Mouse (Mus musculus) limb, embryonic 13.5 days (tissue): ENCODE measurements around the gene Olfr315. TPM values are rescaled to one million over a fixed set of nuclear protein-coding genes. Genes with fewer than 3 reads are reported as not detected.

Source experiments
- polyA plus RNA-seq: library from polyadenylated mRNA; unstranded; fragments of >200 nt; fragmentation: Nextera tagmentation; extraction: Ambion mirVana; gene quantifications from 2 replicates; pipeline ENCODE4 v1.2.1, GENCODE M21; 2015

Olfr315 gene
- polyA plus RNA-seq, 1 experiment from 2014 or later: not detected

Other genes starting within 250 kb of the Olfr315 start
- not detected in 2 replicates for gene Olfr330, start 238.4 kb upstream of the Olfr315 start, polyA plus RNA-seq
- not detected in 2 replicates for gene Olfr329-ps, start 226.8 kb upstream of the Olfr315 start, polyA plus RNA-seq
- 0.08 TPM in 1 of 2 replicates, not detected in the other for gene Olfr328, start 217.6 kb upstream of the Olfr315 start, polyA plus RNA-seq
- not detected in 2 replicates for gene Olfr224, start 202.6 kb upstream of the Olfr315 start, polyA plus RNA-seq
- gene Olfr325, start 195.5 kb upstream of the Olfr315 start, polyA plus RNA-seq: not detected in 2 replicates
- gene Olfr324, start 178.1 kb upstream of the Olfr315 start, polyA plus RNA-seq: not detected in 2 replicates
- gene 2210407C18Rik, start 157.1 kb upstream of the Olfr315 start, polyA plus RNA-seq: not detected in 2 replicates
- gene Olfr323, start 142.7 kb upstream of the Olfr315 start, polyA plus RNA-seq: not detected in 2 replicates
- gene Trim58, start 132.7 kb upstream of the Olfr315 start, polyA plus RNA-seq: 0.09 and 0.11 TPM in 2 replicates
- not detected in 2 replicates for gene Olfr322, start 114.4 kb upstream of the Olfr315 start, polyA plus RNA-seq
- gene Olfr320, start 92.1 kb upstream of the Olfr315 start, polyA plus RNA-seq: not detected in 2 replicates
- gene Olfr319, start 74.0 kb upstream of the Olfr315 start, polyA plus RNA-seq: not detected in 2 replicates
- not detected in 2 replicates for gene Olfr318, start 49.2 kb upstream of the Olfr315 start, polyA plus RNA-seq
- not detected in 2 replicates for gene Olfr317, start 34.0 kb upstream of the Olfr315 start, polyA plus RNA-seq
- not detected in 2 replicates for gene Olfr316, start 20.5 kb upstream of the Olfr315 start, polyA plus RNA-seq
- not detected in 2 replicates for gene Olfr314, start 9.8 kb downstream of the Olfr315 start, polyA plus RNA-seq
- gene Fam183b, start 28.8 kb downstream of the Olfr315 start, polyA plus RNA-seq: not detected in 2 replicates
- not detected in 2 replicates for gene Olfr313, start 41.8 kb downstream of the Olfr315 start, polyA plus RNA-seq
- not detected in 2 replicates for gene Olfr312, start 56.0 kb downstream of the Olfr315 start, polyA plus RNA-seq
- not detected in 2 replicates for gene Olfr311, start 66.1 kb downstream of the Olfr315 start, polyA plus RNA-seq
- gene Gm12258, start 74.0 kb downstream of the Olfr315 start, polyA plus RNA-seq: 12.8 and 12.9 TPM in 2 replicates
- gene 2810021J22Rik, start 94.0 kb downstream of the Olfr315 start, polyA plus RNA-seq: 8.0 and 10.9 TPM in 2 replicates
- gene Zfp39, start 131.0 kb downstream of the Olfr315 start, polyA plus RNA-seq: 6.2 and 7.1 TPM in 2 replicates
- gene Btnl10, start 144.7 kb downstream of the Olfr315 start, polyA plus RNA-seq: 0.11 TPM in 1 of 2 replicates, not detected in the other
- gene Rnf187, start 165.7 kb downstream of the Olfr315 start, polyA plus RNA-seq: 245 and 261 TPM in 2 replicates
- 35.8 and 40.7 TPM in 2 replicates for gene Hist3h2ba, start 175.7 kb downstream of the Olfr315 start, polyA plus RNA-seq
- 29.6 and 29.9 TPM in 2 replicates for gene Hist3h2a, start 181.5 kb downstream of the Olfr315 start, polyA plus RNA-seq
- gene Trim17, start 181.5 kb downstream of the Olfr315 start, polyA plus RNA-seq: 0.87 and 1.7 TPM in 2 replicates
- gene Trim11, start 204.9 kb downstream of the Olfr315 start, polyA plus RNA-seq: 23.8 and 24.0 TPM in 2 replicates